Mouse (Mus musculus): ENCODE measurements around the gene Auts2. TPM values are rescaled to one million over a fixed set of nuclear protein-coding genes. Genes with fewer than 3 reads are reported as not detected.

Gene Auts2
- polyA plus RNA-seq, 1 experiment from 2014 or later = 19.0 TPM

DNA sequence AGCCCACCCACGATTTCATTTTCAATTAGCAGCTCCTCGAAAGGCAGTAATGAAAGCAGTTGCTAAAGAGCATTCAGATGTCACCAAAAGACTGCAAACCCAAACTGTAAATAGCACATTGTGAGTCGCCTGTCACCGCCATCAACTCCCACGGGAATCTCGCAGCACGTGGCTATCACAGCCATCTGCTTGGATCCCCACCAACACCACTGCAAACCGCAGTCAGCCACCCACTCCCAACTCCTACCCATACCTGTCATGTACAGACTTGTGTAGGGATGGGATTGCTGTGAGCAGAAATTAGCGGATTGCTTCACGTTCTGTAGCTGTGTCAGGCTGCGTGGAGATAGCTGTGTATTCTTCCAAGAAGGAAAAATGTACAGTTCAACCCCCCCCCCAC lies 293.6 kb downstream of the Auts2 start:
- H3K4me3 ChIP-seq (replicated peaks) = no peak overlapping the region
- no peaks in the 10 kb centered on the region for H3K9me3 ChIP-seq
- H3K9ac ChIP-seq = no peak overlapping the region
- H3K4me2 ChIP-seq (replicated peaks) = no peak overlapping the region
- H3K36me3 ChIP-seq = no peaks in the 10 kb centered on the region
- no peaks in the 10 kb centered on the region for H3K27me3 ChIP-seq (replicated peaks)
- H3K4me1 ChIP-seq (replicated peaks) = no peaks in the 10 kb centered on the region
- WGBS = 85% methylated on average over 11 of the region's 11 CpGs
- ATAC-seq = no peak
- H3K27ac ChIP-seq = no peak overlapping the region

DNA sequence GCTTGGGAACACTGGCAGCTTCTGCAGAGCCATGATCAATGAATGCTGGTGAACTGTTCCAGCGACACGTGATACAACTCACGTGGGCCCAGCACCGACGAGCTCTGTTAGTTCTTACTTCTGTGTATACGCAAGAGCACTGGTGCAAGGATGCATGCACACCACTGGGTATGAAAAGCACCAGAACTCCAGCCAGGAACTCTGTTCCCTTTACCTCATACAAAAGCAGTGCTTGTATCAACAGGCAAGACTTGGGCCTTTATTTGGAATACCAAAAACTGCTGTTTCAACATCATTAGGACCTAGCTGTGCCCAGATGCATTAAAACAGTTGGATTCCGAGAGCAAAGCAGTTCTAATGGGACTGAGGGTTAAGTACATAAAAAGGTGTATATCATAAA lies 295.1 kb downstream of the Auts2 start:
- H3K4me3 ChIP-seq (replicated peaks) = no peak overlapping the region
- H3K4me1 ChIP-seq (replicated peaks) = no peaks in the 10 kb centered on the region
- H3K9me3 ChIP-seq = no peaks in the 10 kb centered on the region
- H3K9ac ChIP-seq = no peak overlapping the region
- WGBS = 44% methylated on average over 7 of the region's 7 CpGs
- H3K27ac ChIP-seq = no peak overlapping the region
- H3K4me2 ChIP-seq (replicated peaks) = no peak overlapping the region
- H3K27me3 ChIP-seq (replicated peaks) = no peaks in the 10 kb centered on the region
- H3K36me3 ChIP-seq = no peaks in the 10 kb centered on the region
- no peak for ATAC-seq

DNA sequence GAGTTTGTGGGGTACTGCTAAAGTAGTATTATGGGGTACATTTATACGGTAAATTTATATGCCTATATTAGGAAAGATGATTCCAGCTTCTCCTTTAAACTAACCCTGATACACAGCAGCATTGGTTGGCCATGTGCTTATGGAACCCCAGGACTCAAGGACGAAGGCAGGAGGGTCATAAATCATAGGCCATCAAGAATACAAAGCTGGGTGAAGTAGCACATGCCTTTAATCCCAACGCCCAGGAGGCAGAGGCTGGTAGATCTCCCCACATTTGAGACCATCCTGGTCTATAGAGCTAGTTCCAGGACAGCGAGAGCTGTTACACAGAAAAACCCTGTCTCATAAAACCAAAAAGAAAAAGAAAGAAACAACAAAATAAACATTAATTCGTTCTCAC lies 307.7 kb downstream of the Auts2 start:
- Histone ChIP-seq H3K27me3 (replicated peaks) (no peaks in the 10 kb centered on the region), H3K36me3 (no peaks in the 10 kb centered on the region), H3K4me2 (replicated peaks) (no peak overlapping the region), H3K9ac (no peak overlapping the region), H3K9me3 (no peaks in the 10 kb centered on the region), H3K4me3 (replicated peaks) (no peak overlapping the region), H3K4me1 (replicated peaks) (0 out of 2 replicates have a peak, but pooled peaks cover 7% of the 10 kb centered on the region), H3K27ac (no peak overlapping the region)
- WGBS = 66% methylated on average over 5 of the region's 5 CpGs
- no peak for ATAC-seq

DNA sequence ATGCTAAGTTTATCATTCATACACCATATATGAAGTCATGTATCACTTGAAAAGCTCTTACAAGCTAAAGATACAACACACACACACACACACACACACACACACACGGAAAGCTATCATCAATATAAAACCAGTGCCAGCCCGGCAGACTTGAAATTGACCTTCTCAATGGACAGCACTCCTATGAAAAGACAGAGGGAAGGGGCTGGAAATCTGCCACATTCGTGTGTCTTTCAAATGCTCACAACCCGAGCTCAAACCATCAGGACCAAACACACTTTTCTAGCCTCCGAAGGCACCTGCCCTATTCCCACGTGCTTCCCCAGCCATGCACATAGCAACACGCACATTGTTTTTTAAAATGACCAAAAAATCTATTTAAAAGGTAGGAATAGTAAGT lies 308.7 kb downstream of the Auts2 start:
- Histone ChIP-seq H3K27me3 (replicated peaks) (no peaks in the 10 kb centered on the region), H3K9ac (no peak overlapping the region), H3K4me2 (replicated peaks) (no peak overlapping the region), H3K9me3 (no peaks in the 10 kb centered on the region), H3K4me3 (replicated peaks) (no peak overlapping the region), H3K4me1 (replicated peaks) (peaks cover 15% of the 10 kb centered on the region), H3K27ac (no peak overlapping the region), H3K36me3 (no peaks in the 10 kb centered on the region)
- ATAC-seq = no peak
- 74% methylated on average over 7 of the region's 7 CpGs for WGBS

DNA sequence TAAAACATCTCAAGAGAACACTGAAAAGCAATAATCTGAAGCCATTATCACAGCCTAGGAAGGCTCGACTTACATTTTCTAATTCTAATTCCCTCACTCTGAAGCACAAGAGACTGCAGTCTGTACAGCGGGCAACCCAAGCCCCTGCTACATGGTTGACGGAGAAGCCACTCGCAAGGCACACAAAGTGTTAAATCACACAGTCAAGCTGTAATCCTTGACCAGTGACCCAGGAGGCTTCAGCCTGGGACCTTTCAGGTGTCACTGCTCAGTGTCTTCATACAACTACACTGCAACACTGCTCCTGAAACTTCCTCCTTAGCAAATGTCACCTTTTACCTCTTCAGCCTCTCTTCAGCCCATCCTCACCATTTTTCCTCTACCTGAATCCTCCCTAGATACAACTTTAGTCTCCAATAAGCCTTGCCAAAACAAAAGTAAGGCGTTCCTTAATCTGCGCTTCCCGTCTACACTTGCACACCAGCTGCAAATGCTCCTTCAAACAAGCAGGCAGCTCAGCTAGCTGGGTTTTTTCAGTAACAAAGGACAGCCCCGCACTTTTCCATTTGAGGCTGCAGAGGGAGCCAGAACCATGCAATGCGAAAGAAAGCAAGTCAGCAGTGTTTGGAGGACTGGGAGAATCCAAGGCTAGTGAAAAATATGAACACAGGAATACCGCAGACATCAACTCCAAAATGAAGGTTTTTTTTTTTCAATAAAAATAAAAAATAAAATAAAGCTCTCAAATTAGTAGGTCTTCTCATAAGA lies 311.7 kb downstream of the Auts2 start:
- Histone ChIP-seq H3K27me3 (replicated peaks) (no peaks in the 10 kb centered on the region), H3K4me2 (replicated peaks) (no peak overlapping the region), H3K4me1 (replicated peaks) (peaks cover 19% of the 10 kb centered on the region), H3K4me3 (replicated peaks) (no peak overlapping the region), H3K9ac (no peak overlapping the region), H3K36me3 (no peaks in the 10 kb centered on the region), H3K9me3 (no peaks in the 10 kb centered on the region), H3K27ac (no peak overlapping the region)
- peak; percentile 73 for ATAC-seq
- 35% methylated on average over 10 of the region's 10 CpGs for WGBS

- peak; percentile 73 for ATAC-seq
- WGBS = 21% methylated on average over 8 of the region's 8 CpGs
- Histone ChIP-seq H3K4me3 (replicated peaks) (no peak overlapping the region), H3K36me3 (no peaks in the 10 kb centered on the region), H3K27me3 (replicated peaks) (no peaks in the 10 kb centered on the region), H3K4me1 (replicated peaks) (peaks cover 19% of the 10 kb centered on the region), H3K4me2 (replicated peaks) (no peak overlapping the region), H3K9me3 (no peaks in the 10 kb centered on the region), H3K27ac (no peak overlapping the region), H3K9ac (no peak overlapping the region)
Observed at GRCm38 (mm10) chr5:132229644-132230357, 313.3 kb downstream of the Auts2 start.

- Histone ChIP-seq H3K9me3 (no peaks in the 10 kb centered on the region), H3K4me1 (replicated peaks) (peaks cover 19% of the 10 kb centered on the region), H3K36me3 (no peaks in the 10 kb centered on the region), H3K27me3 (replicated peaks) (no peaks in the 10 kb centered on the region), H3K9ac (no peak overlapping the region), H3K4me3 (replicated peaks) (no peak overlapping the region), H3K27ac (no peak overlapping the region), H3K4me2 (replicated peaks) (no peak overlapping the region)
- 45% methylated on average over 1 of the region's 1 CpGs for WGBS
- no peak for ATAC-seq
Observed at GRCm38 (mm10) chr5:132229023-132229422, 314.1 kb downstream of the Auts2 start.

DNA sequence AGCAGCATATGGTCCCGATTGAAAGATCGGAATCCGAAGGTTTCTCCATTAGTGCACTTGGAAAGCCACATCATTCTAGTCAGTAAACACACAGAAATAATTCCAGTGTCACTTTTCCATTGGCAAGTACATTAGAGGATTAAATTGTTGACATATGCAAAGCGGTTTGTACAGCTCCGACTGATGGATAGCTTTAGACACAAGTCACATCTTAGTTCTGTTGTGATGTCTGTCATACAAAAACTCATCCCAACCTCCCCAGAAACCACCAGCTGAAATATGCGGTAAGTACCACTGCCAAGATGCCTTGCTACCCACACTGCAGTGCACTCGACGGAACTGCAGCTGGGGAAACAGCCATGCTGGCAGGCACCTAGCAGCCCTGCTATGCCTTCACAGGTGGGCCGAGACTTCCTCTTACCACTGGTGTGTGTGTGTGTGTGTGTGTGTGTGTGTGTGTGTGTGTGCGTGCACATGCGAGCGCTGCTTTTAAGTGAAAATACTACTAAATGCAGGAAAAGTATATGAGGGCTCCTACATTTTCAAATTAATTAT lies 322.7 kb downstream of the Auts2 start:
- H3K4me1 ChIP-seq (replicated peaks) = no peaks in the 10 kb centered on the region
- H3K9ac ChIP-seq = no peak overlapping the region
- H3K36me3 ChIP-seq = no peaks in the 10 kb centered on the region
- no peak overlapping the region for H3K4me3 ChIP-seq (replicated peaks)
- H3K27me3 ChIP-seq (replicated peaks) = no peaks in the 10 kb centered on the region
- 88% methylated on average over 12 of the region's 12 CpGs for WGBS
- no peak overlapping the region for H3K27ac ChIP-seq
- ATAC-seq = no peak
- H3K4me2 ChIP-seq (replicated peaks) = no peak overlapping the region
- no peaks in the 10 kb centered on the region for H3K9me3 ChIP-seq

DNA sequence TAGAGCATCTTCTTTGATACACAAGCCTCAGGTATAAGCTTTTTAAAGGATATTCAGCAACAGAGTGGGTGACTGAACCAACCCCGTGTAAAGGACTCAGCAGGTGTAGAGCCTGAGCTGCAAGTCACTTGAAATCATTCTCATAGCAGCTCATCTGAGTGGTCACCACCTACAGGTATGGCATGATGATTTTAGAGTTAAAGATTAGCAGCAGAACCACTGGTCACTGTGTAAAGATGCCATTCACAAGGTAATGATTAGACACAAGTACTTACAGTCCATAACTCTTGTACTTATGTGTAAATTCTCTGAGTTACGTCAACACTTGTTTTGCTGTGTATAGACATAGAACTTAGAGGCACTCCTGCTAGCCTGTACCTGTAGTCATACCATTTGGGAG lies 327.0 kb downstream of the Auts2 start:
- H3K9me3 ChIP-seq = no peaks in the 10 kb centered on the region
- WGBS = 87% methylated on average over 2 of the region's 2 CpGs
- no peak overlapping the region for H3K9ac ChIP-seq
- H3K4me3 ChIP-seq (replicated peaks) = no peak overlapping the region
- no peaks in the 10 kb centered on the region for H3K27me3 ChIP-seq (replicated peaks)
- H3K27ac ChIP-seq = no peak overlapping the region
- no peak for ATAC-seq
- no peak overlapping the region for H3K4me2 ChIP-seq (replicated peaks)
- no peaks in the 10 kb centered on the region for H3K4me1 ChIP-seq (replicated peaks)
- no peaks in the 10 kb centered on the region for H3K36me3 ChIP-seq

DNA sequence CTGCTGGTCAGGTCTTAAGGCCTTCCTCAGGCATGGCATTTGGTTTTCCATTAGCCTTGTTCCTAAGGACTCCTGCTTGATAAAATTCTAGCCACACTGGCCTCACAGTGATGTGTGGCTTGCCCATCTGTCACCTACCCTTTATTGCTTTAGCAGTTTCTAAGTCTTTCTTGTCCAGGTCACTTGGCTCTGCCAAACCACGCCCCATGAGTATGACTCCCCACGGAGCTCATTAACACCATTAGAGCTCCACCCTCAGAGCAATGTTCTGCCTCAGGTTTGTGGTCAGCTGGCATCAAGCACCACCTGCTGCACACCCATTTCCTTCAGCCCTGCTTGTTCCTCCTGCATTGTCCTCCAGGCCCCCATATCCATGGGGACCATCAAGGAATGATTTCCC lies 330.7 kb downstream of the Auts2 start:
- no peak for ATAC-seq
- WGBS = 66% methylated on average over 2 of the region's 2 CpGs
- no peaks in the 10 kb centered on the region for H3K9me3 ChIP-seq
- H3K27me3 ChIP-seq (replicated peaks) = no peaks in the 10 kb centered on the region
- no peak overlapping the region for H3K27ac ChIP-seq
- H3K4me3 ChIP-seq (replicated peaks) = no peak overlapping the region
- H3K36me3 ChIP-seq = no peaks in the 10 kb centered on the region
- no peaks in the 10 kb centered on the region for H3K4me1 ChIP-seq (replicated peaks)
- H3K4me2 ChIP-seq (replicated peaks) = no peak overlapping the region
- no peak overlapping the region for H3K9ac ChIP-seq

- ATAC-seq = no peak
- no peak overlapping the region for H3K9ac ChIP-seq
- H3K27me3 ChIP-seq (replicated peaks) = no peaks in the 10 kb centered on the region
- H3K27ac ChIP-seq = no peak overlapping the region
- no peaks in the 10 kb centered on the region for H3K9me3 ChIP-seq
- H3K4me3 ChIP-seq (replicated peaks) = no peak overlapping the region
- H3K36me3 ChIP-seq = no peaks in the 10 kb centered on the region
- H3K4me1 ChIP-seq (replicated peaks) = no peaks in the 10 kb centered on the region
- no peak overlapping the region for H3K4me2 ChIP-seq (replicated peaks)
Observed at GRCm38 (mm10) chr5:132209694-132210093, 333.4 kb downstream of the Auts2 start.

- Histone ChIP-seq H3K9ac (no peak overlapping the region), H3K27me3 (replicated peaks) (no peaks in the 10 kb centered on the region), H3K36me3 (no peaks in the 10 kb centered on the region), H3K4me3 (replicated peaks) (no peak overlapping the region), H3K4me2 (replicated peaks) (no peak overlapping the region), H3K4me1 (replicated peaks) (peaks cover 5% of the 10 kb centered on the region; the same call in 1 of the 2 replicates), H3K27ac (no peak overlapping the region), H3K9me3 (no peaks in the 10 kb centered on the region)
- no peak for ATAC-seq
- WGBS = 93% methylated on average over 1 of the region's 1 CpGs
Observed at GRCm38 (mm10) chr5:132206220-132206619, 336.9 kb downstream of the Auts2 start.
